Mouse (Mus musculus) forebrain, embryonic 12.5 days (tissue): ENCODE measurements around the gene Veph1. TPM values are rescaled to one million over a fixed set of nuclear protein-coding genes. Genes with fewer than 3 reads are reported as not detected.

ENCODE experiments used
- ATAC-seq: fragments of 200-750 bp; cut with Nextera tagmentation; 2 replicates; pipeline ENCODE4 v1.8.0; 2017; ENCODE audit warnings: moderate TSS enrichment; ENCODE audit not compliant: low FRiP score
- H3K27ac ChIP-seq: fragments of 300-500 bp; sonication (generic); 2 replicates; pipeline ENCODE4 v1.5.1; 2016; ENCODE audit warnings: mild to moderate bottlenecking
- H3K27me3 ChIP-seq: fragments of 300-500 bp; sonication (generic); 2 replicates; pipeline ENCODE4 v1.6.1; 2016; ENCODE audit warnings: mild to moderate bottlenecking
- H3K36me3 ChIP-seq: fragments of 300-500 bp; sonication (generic); replicated peaks from 2 replicates; pipeline ENCODE4 v1.6.1; 2016; ENCODE audit warnings: mild to moderate bottlenecking
- H3K4me1 ChIP-seq: fragments of 300-500 bp; sonication (generic); 2 replicates; pipeline ENCODE4 v1.6.1; 2016
- H3K4me2 ChIP-seq: fragments of 300-500 bp; sonication (generic); 2 replicates; pipeline ENCODE4 v1.6.1; 2016; ENCODE audit warnings: mild to moderate bottlenecking, moderate library complexity
- H3K4me3 ChIP-seq: fragments of 300-500 bp; sonication (generic); replicated peaks from 2 replicates; pipeline ENCODE4 v1.5.1; 2016; ENCODE audit warnings: mild to moderate bottlenecking
- H3K9ac ChIP-seq: fragments of 300-500 bp; sonication (generic); 2 replicates; pipeline ENCODE4 v1.6.1; 2016; ENCODE audit warnings: mild to moderate bottlenecking
- H3K9me3 ChIP-seq: fragments of 300-500 bp; sonication (generic); 2 replicates; pipeline ENCODE4 v1.6.1; 2016
- WGBS: fragments of 180-500 bp; shearing (Covaris S2); methylation state at CpG from one replicate; pipeline ENCODE4 v1.1.7; 2016; 5-methylcytosine and 5-hydroxymethylcytosine counted together
- polyA plus RNA-seq: library from polyadenylated mRNA; unstranded; fragments of >200 nt; fragmentation: Nextera tagmentation; extraction: Ambion mirVana; gene quantifications from 2 replicates; pipeline ENCODE4 v1.2.1, GENCODE M21; 2016

The Veph1 gene
- polyA plus RNA-seq, 1 experiment from 2014 or later, result 16.7 TPM

DNA sequence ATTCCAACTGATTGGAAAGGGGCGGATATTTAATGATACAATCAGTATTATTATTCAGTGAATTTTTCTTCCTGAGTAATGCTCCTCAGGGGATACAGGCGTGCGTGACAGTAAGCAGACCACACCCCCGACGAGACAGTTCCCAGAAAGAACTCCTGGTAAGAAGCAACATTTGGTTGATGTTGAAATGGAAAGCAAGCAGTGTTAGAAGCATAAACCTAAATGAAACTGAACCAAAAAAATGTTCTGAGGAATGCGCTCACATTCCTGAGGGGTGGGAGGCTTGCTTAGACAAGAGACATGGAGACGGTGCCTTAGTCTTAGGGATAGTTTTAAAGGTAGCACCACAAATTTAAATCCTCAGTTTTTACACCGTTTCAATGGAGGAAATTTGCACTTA, 80.9 kb downstream of the Veph1 start:
- H3K4me1 ChIP-seq, result peaks cover 6% of the 10 kb centered on the region; the same call in 1 of the 2 replicates
- 77% methylated on average over 8 of the region's 8 CpGs for WGBS
- no peak overlapping the region for H3K4me3 ChIP-seq
- H3K27ac ChIP-seq, result no peak overlapping the region
- H3K9ac ChIP-seq, result no peak overlapping the region
- H3K27me3 ChIP-seq, result peaks cover 2% of the 10 kb centered on the region; the same call in 1 of the 2 replicates
- H3K9me3 ChIP-seq, result no peaks in the 10 kb centered on the region
- no peaks in the 10 kb centered on the region for H3K36me3 ChIP-seq
- ATAC-seq, result no peak
- no peak overlapping the region for H3K4me2 ChIP-seq

DNA sequence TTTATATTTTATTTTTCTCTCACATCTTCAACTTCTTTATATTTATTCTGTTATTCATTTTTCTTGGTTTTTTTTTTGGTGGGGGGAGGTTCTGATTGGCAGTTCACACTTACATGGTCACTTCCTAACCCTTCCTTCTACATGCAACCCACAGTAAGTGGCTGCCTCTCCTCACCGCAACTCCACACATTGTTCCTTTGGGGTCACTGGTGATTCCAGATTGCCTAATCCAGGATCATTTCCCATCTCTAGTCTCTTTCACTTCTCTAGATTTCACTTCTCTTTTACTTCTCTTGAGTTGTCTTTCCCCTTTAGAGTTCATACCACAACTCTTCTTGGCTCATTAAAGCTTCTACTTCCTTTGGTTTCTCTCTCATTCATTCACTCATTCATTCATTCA, 83.1 kb downstream of the Veph1 start:
- no peak for ATAC-seq
- H3K4me2 ChIP-seq, result no peak overlapping the region

DNA sequence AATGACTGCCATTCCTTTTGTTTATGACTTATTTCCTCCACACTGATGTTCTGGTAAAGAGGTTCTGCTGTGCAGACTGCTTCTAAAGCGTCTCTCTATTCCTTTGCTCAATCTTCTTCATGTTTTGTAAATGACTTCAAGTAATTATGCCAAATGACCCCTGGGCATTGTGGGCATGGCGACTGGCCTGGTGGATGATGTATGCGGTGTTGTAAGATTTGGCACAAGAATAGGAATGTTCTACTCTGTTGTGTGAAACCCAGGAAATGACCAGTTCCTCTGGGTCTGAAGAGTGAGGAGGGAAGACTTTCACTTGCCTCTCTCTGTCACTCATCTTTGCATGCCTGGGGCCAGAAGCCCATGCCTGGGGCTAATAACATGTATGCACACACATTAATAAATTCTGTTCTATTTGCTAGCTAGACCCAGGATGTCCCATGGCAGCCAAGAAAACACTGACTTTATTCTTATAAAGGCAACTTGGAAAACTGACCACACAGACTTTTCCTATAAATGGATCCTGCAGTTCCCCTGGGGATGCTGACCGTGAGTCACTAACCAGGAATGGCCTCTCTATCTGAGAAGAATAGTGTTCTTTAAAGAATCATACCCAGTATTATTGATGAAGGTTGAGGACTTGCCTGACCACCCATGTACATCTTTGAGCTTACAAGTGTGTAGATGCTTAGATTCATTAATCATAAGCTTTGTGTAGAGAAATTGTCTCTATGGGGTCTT, 87.6 kb downstream of the Veph1 start:
- H3K4me3 ChIP-seq, result no peak overlapping the region

More for the DNA sequence above, 83.1 kb downstream of the Veph1 start:
- Histone ChIP-seq H3K4me1 (no peaks in the 10 kb centered on the region), H3K9me3 (no peaks in the 10 kb centered on the region), H3K4me3 (no peak overlapping the region), H3K9ac (no peak overlapping the region), H3K36me3 (no peaks in the 10 kb centered on the region), H3K27ac (no peak overlapping the region), H3K27me3 (no peaks in the 10 kb centered on the region)
- 89% methylated on average over 1 of the region's 1 CpGs for WGBS

DNA sequence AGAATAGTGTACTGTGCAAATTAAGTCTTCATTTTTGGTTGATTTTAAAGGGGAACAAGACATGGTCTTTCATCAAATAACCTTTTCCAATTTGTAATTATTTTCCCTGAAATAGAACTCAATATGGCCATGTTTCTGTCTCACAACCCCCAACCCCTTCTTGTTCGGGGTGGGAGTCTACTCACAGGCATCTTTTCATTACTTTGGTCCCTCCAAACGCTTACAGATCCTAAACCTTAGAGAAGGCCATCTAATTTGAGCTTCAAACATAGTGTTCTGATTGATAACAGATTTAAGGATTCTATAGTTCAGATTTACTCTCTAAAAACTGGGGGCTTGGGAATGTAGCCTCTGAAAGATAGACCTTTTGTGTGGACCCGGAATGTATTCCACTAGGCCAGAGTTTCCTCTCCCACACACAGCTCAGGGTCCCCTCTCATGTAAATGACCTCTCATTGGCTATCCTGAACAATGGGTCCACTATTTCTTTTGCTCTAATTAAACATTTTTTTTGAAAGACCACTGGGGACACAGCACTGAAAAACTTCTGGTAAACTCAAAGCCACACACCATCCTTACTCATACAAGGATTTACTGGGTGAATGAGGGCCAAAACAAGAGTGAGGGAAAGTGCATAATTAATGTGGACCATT, 102.6 kb downstream of the Veph1 start:
- no peaks in the 10 kb centered on the region for H3K27me3 ChIP-seq
- no peak overlapping the region for H3K9ac ChIP-seq
- H3K4me3 ChIP-seq, result no peak overlapping the region
- peak overlapping the region; percentile 75; the same call in 1 of the 2 replicates for H3K27ac ChIP-seq
- H3K36me3 ChIP-seq, result no peaks in the 10 kb centered on the region
- ATAC-seq, result peak; percentile 93
- no peak overlapping the region for H3K4me2 ChIP-seq
- 0 out of 2 replicates have a peak, but pooled peaks cover 4% of the 10 kb centered on the region for H3K4me1 ChIP-seq
- no peaks in the 10 kb centered on the region for H3K9me3 ChIP-seq
- WGBS, result 22% methylated on average over 3 of the region's 3 CpGs

More for the DNA sequence above, 87.6 kb downstream of the Veph1 start:
- 86% methylated on average over 4 of the region's 4 CpGs for WGBS
- H3K9ac ChIP-seq, result no peak overlapping the region
- H3K27me3 ChIP-seq, result no peaks in the 10 kb centered on the region
- no peaks in the 10 kb centered on the region for H3K36me3 ChIP-seq
- H3K9me3 ChIP-seq, result no peaks in the 10 kb centered on the region
- ATAC-seq, result no peak
- H3K4me1 ChIP-seq, result no peaks in the 10 kb centered on the region
- no peak overlapping the region for H3K4me2 ChIP-seq
- no peak overlapping the region for H3K27ac ChIP-seq

DNA sequence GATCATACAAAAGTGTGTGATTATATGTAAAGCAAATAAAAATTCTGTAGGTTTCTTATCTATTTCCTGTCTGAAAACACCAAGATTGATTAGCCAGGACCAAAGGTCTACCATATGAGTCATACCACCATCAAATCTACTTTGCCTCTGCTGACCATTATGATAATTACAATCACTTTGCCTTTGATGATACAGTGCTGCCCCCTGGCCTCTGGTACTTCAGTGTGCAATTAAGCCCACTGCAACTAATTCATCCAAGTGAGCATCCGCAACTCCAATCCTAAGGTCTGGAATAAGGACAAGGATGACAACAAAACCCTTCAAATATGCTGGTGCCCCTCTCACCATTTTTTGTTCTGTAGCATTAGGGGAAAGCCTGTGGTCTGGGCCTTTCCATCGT, 117.0 kb downstream of the Veph1 start:
- Histone ChIP-seq H3K27me3 (no peaks in the 10 kb centered on the region), H3K4me1 (no peaks in the 10 kb centered on the region), H3K27ac (no peak overlapping the region), H3K4me3 (no peak overlapping the region), H3K9me3 (no peaks in the 10 kb centered on the region), H3K9ac (no peak overlapping the region), H3K36me3 (no peaks in the 10 kb centered on the region), H3K4me2 (no peak overlapping the region)
- 65% methylated on average over 2 of the region's 2 CpGs for WGBS
- ATAC-seq, result no peak

DNA sequence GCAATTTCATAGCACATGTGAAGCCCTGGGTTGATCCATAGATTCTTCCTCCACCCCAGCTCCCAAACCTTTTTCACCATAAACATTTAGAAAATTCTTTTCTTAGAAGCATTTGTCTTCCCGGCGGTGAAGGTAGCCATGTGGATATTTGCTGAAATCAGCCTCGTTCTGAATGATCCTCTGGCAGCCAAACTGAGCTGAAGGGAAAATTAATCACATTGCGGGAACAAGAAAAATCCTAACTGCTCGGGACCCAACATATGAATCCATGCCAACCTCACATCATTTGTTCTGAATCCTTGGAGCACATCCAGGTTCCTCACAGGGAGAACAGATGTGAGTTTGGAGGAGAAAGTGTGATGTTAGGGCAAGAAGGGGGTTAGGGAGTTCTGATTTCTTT, 123.7 kb downstream of the Veph1 start:
- no peaks in the 10 kb centered on the region for H3K9me3 ChIP-seq
- no peak overlapping the region for H3K27ac ChIP-seq
- no peak for ATAC-seq
- H3K4me2 ChIP-seq, result no peak overlapping the region
- H3K36me3 ChIP-seq, result no peaks in the 10 kb centered on the region
- H3K4me1 ChIP-seq, result peaks cover 8% of the 10 kb centered on the region
- no peak overlapping the region for H3K4me3 ChIP-seq
- no peak overlapping the region for H3K9ac ChIP-seq
- WGBS, result 88% methylated on average over 5 of the region's 5 CpGs
- H3K27me3 ChIP-seq, result no peaks in the 10 kb centered on the region

DNA sequence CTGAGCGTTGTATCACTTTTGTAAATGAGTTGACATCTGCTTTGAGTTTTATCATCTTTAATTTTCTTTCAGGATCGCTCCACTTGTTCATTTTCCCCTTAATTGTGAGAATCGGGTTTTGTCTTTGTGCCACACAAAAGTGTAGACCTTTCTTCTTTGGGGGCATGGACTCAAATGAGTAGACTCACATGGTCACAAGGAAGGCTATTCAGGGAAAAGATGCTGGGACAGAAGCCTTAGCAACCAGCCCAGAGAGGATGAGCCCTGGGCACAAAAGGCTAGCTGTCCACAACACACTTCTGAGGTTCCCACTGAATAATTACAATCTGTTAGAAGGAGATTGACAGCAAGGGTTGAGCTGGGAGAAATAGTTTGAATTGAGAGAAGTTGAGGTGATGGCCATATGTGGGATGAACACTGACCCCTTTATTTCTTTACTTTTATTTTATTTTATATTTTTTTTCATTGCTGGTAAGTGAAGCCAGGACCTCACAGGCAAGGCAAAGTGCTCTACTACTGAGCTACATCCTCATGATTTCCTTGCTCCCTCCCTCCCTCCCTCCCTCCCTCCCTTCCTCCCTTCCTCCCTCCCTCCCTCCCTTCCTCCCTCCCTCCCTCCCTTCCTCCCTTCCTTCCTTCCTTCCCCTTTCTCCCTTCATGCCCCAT, 126.6 kb downstream of the Veph1 start:
- no peaks in the 10 kb centered on the region for H3K27me3 ChIP-seq
- H3K4me3 ChIP-seq, result no peak overlapping the region
- H3K4me1 ChIP-seq, result peaks cover 8% of the 10 kb centered on the region
- no peak overlapping the region for H3K4me2 ChIP-seq
- no peaks in the 10 kb centered on the region for H3K9me3 ChIP-seq
- H3K27ac ChIP-seq, result no peak overlapping the region
- no peak overlapping the region for H3K9ac ChIP-seq
- peak; percentile 84 for ATAC-seq
- WGBS, result 43% methylated on average over 3 of the region's 3 CpGs
- H3K36me3 ChIP-seq, result no peaks in the 10 kb centered on the region

DNA sequence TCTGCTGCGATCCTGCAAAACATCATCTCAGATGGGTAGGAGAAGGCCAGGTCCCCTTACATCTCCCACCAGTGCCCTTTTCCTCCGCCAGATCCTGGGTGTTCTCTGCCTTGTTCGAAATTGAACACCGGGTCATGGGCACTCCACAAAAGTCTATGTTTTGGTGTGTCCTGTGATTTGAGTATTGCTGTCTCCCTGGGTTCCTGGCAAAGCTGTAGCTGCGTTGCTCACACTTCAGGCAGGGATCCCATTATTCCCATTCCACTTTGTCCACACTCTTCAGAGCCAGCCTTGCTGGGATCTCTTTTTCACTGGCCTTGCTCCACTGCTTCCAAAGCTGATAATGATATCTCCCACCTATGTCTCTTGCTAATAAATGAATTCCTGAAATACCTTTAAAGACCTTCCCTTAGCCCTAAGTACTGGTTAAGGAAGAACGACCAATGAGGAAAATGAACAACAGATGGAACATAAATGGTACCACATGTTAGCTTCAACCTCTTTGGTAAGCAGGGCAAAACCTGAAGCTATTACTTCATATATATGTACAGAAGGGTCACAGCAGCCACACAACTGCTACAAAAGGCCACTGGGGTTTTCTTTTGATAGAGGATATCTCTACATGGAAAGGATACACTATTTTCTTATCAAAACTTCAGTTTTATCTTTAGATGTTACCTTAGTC, 129.9 kb downstream of the Veph1 start:
- no peak overlapping the region for H3K9ac ChIP-seq
- WGBS, result 83% methylated on average over 6 of the region's 6 CpGs
- H3K27me3 ChIP-seq, result no peaks in the 10 kb centered on the region
- H3K4me2 ChIP-seq, result no peak overlapping the region
- H3K36me3 ChIP-seq, result no peaks in the 10 kb centered on the region
- ATAC-seq, result no peak
- H3K27ac ChIP-seq, result no peak overlapping the region
- no peaks in the 10 kb centered on the region for H3K9me3 ChIP-seq
- H3K4me3 ChIP-seq, result no peak overlapping the region
- peaks cover 8% of the 10 kb centered on the region for H3K4me1 ChIP-seq

DNA sequence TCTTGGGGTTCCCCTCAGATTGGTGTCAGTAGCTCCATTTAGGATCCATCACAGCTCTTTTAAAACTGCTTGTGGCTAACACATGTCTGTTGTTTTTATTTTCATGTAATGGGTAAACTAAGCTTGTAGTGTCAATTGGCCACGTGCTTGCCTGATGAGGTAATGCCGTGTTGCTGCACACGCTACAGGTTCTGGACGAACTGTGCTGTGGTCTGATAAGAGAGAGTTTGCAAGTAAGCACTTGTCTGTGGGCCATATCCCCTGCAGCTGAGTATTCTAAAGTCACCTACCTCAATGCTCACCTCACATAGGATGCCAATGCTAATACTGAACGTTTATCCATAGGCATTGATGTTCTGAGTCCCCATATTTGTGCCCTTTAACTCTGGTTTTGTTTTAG, 131.6 kb downstream of the Veph1 start:
- Histone ChIP-seq H3K36me3 (no peaks in the 10 kb centered on the region), H3K9ac (no peak overlapping the region), H3K9me3 (no peaks in the 10 kb centered on the region), H3K4me3 (no peak overlapping the region), H3K4me1 (peaks cover 8% of the 10 kb centered on the region), H3K27ac (no peak overlapping the region), H3K27me3 (no peaks in the 10 kb centered on the region), H3K4me2 (no peak overlapping the region)
- 87% methylated on average over 5 of the region's 5 CpGs for WGBS
- no peak for ATAC-seq

DNA sequence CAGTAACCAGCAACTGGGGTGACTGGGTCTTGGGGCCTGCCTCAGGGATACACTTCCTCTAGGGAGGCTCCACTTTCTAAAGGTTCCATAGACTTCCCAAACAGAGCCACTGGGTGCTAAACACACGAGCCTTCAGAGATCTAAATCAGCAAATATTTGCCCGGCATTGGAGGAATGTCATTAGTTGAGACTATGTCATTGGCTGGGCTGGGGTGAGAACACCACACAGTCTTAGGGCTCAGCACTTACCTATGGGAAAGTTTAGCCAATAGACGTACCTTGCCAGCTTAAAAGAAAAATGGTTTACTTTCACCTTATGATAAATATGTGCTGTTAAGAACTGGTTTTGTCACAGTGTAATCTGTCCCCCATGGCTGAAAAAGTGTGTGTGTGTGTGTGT, 132.1 kb downstream of the Veph1 start:
- Histone ChIP-seq H3K9me3 (no peaks in the 10 kb centered on the region), H3K27ac (no peak overlapping the region), H3K4me3 (no peak overlapping the region), H3K4me1 (peaks cover 4% of the 10 kb centered on the region), H3K36me3 (no peaks in the 10 kb centered on the region), H3K9ac (no peak overlapping the region), H3K27me3 (no peaks in the 10 kb centered on the region), H3K4me2 (no peak overlapping the region)
- no peak for ATAC-seq
- WGBS, result 79% methylated on average over 3 of the region's 3 CpGs

DNA sequence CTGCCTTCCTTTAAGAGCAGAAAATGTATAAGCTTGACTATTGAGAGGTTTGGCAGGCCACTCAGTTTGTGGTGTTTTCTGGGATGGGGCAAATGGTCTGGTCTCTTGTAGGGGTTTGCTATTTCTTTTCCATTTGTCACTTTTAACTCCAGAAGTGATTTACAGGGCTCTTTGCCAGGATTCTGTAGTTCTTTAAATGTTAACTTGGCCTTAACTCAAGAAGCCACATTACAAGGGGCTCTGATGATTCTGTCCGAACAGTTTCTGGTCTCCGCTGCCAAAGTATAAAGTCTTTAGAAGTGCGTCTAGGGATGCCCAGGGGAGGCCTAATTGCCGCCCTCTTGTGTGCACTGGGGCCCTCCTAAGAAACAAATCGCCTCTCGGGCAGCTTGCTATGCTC, 134.0 kb downstream of the Veph1 start:
- no peaks in the 10 kb centered on the region for H3K9me3 ChIP-seq
- H3K4me2 ChIP-seq, result no peak overlapping the region
- H3K27ac ChIP-seq, result no peak overlapping the region
- H3K9ac ChIP-seq, result no peak overlapping the region
- no peaks in the 10 kb centered on the region for H3K4me1 ChIP-seq
- ATAC-seq, result no peak
- no peaks in the 10 kb centered on the region for H3K36me3 ChIP-seq
- H3K27me3 ChIP-seq, result no peaks in the 10 kb centered on the region
- 82% methylated on average over 6 of the region's 6 CpGs for WGBS
- no peak overlapping the region for H3K4me3 ChIP-seq

DNA sequence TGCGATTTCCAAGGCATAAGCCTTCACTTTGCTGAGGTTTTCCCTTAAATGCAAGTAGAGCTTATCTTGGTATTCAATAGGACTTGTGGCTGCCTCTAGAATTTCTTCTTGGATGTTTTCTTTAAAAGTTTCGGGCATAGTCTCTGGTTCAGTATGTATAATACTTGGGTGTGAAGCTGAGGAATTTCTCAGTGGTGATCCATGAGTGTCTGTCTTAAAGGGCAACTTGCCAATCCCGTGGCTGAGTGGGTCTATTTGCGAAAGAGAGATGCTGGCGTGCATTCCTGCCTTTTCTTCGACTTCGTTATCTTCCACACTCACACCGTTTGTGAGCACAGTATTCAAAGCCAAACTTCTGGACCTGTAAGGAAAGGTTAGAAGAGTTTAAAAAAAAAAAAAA, 138.7 kb downstream of the Veph1 start:
- H3K27me3 ChIP-seq, result no peaks in the 10 kb centered on the region
- H3K27ac ChIP-seq, result no peak overlapping the region
- 67% methylated on average over 8 of the region's 8 CpGs for WGBS
- H3K4me1 ChIP-seq, result no peaks in the 10 kb centered on the region
- no peak for ATAC-seq
- H3K9me3 ChIP-seq, result no peaks in the 10 kb centered on the region
- H3K9ac ChIP-seq, result no peak overlapping the region
- no peak overlapping the region for H3K4me2 ChIP-seq
- H3K4me3 ChIP-seq, result no peak overlapping the region
- H3K36me3 ChIP-seq, result no peaks in the 10 kb centered on the region
